Mouse (Mus musculus): ENCODE measurements around the gene Abhd16a.

The Abhd16a gene

GRCm38 (mm10) chr17:35060071-35060470, 29.0 kb upstream of the Abhd16a start:
- DNase-seq (ENCODE audit: low spot score in 2 of 2): no peak

- no peak for DNase-seq (ENCODE audit: low spot score in 2 of 2)
These were observed 28.2 kb upstream of the Abhd16a start for GRCm38 (mm10) chr17:35060737-35061297.

- DNase-seq (ENCODE audit: low spot score in 2 of 2): no peak
These were observed 27.8 kb upstream of the Abhd16a start for GRCm38 (mm10) chr17:35061299-35061698.

DNA sequence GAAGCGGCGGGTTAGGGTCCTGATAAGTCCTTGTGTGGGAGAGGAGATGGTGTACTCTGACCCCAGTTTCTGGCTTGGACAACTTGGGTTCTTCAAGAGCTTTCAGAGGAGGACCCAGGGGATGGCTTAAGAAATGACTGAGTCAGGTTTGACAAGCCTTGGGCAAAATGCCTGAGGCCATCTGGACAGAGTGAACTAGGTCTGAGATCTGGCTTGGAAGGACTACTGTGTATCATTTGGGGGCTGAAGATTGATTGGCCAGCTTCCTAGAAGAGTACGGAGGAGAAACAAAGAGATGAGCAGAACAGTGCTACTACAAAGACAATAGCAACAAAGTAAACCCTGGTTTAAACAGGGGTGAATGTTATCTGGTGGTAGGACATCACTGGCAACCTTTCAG, 25.6 kb upstream of the Abhd16a start:
- DNase-seq (ENCODE audit: low spot score in 2 of 2): no peak

DNA sequence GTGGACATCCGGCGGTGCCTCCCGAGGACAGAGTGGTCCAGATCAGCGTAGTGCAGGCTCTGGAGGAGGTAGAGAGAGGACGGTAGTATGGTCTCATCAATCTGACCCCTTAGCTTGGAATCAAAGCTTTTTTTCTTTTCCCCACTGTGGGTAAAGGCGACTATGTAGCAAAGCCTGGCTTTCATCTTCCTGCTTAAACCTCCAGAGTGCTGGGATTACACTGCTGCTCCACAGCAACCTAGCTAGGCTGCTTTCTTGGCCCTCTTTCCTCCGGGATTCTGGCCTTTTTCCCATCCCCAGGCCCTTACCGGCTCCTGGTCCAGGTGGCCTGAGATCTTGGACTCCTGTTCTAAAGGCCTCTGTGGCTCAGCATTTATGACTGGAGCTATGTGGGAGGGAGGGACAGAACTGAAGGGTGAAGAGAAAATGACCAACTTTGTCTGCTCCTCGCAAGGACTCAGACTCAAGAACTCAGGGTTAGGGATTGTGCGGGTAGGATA, 24.6 kb upstream of the Abhd16a start:
- no peak for DNase-seq (ENCODE audit: low spot score in 2 of 2)

GRCm38 (mm10) chr17:35064951-35065947, 23.8 kb upstream of the Abhd16a start, which contains the start of gene Ly6g6c:
Gene Ly6g6c (plus strand): TSS chr17:35065388.
- DNase-seq (ENCODE audit: low spot score in 2 of 2): no peak

DNA sequence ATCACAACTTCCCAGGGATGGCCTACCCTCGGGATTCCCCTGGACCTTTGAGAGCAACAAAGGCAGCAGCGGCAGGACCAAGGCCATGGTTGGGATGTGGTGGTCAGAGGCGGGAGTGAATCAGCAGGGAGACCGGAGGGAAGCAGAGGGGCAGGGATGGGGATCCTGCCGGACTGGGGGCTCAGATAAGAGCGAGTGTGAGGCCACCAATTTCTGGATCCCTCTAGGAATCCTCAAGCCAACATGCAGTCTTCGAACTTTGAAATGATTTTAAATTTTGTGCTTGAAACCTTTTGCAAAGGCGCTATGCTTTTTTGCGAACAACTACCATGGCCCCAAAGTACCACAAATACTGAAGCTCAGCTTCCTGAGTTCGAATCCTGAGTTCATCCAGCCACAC, 23.0 kb upstream of the Abhd16a start, which contains the start of gene Mpig6b:
TSS of gene Mpig6b (minus strand) at position 101 of the 400 bp plus-strand sequence.
- no peak for DNase-seq (ENCODE audit: low spot score in 2 of 2)

DNA sequence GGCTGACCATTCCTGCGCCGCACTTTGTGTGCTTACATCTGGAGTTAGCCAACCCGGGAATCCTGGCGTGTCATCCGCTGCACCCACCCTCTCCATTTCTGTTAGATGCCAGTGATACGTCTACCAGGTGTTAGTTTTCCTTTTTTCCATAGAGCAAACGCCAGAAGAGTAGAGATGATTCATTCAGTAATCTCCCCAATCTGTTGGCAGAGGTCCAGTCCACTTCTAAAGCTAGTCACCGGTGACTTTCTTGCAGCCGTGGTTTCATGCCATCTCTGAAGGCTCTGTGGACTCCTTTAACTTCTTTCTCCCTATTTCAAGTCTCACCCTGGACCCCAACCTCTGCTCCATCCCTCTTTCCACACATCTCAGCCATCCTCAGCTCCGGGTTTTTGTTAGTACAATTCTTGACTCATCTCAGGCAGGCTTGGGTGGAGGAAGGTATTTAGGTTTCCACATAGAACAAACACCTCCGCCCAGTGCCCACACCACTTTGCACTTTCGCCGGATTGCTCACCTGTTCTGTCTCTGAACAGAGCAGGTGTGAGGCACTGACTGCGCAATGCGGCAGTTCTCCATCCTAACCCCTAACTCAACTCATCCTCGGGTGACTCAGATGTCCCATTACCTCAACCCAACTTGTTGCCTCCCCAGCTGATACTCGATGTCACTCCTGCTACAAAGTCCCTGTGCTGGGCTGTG, 20.7 kb upstream of the Abhd16a start:
- no peak for DNase-seq (ENCODE audit: low spot score in 2 of 2)

DNA sequence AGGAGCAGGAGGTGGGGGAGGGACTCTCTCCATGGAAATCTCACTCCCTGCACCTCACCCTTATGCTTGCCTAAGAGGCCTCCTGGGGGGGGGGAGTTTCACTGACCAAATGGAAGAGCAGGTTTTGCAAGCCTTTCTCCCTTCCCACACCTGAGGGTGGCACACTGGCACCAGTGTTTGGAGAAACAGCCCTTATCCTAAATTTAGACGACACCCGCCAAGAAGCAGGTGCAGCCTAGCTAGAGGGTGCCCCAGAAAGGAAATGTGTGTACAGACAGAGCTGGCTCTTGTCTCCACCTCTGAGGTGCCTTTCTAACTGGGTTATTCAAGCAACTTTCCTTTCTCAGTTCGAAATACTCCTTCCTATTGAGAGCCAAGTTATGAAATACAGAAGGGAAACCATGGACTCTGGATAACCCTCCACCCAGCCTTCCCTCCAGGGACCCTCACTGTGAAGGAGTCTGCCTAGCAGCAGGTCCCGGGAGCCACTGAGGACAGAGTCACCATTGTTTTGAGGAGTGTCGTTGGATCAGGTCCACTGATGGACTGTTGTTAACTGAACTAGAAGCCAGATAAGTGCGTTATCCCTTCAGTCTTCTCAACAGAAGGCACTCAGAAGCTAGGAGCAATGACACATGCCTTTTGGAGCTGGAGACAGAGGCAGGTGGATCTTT, 18.4 kb upstream of the Abhd16a start:
- no peak for DNase-seq (ENCODE audit: low spot score in 2 of 2)

DNA sequence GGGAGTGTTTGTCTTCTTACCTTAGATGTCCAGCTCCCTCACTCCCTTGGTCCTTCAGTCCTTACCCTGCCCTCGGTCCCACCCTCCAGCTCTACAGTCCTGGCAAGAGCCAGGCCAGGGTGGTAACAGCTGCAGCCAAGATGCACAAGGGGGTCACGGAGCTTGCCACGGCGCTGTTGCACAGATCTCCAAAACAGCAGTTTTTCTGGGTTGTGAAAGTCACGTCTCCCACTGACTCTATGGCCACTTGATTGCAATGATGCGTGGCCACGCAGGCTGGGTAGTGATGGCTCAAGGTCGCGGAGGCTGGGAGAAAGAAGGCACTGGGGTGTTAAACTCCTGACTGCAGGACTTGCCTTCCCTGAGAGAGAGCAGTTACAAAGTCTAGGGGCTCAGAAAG, 17.6 kb upstream of the Abhd16a start:
- DNase-seq (ENCODE audit: low spot score in 2 of 2): no peak

DNA sequence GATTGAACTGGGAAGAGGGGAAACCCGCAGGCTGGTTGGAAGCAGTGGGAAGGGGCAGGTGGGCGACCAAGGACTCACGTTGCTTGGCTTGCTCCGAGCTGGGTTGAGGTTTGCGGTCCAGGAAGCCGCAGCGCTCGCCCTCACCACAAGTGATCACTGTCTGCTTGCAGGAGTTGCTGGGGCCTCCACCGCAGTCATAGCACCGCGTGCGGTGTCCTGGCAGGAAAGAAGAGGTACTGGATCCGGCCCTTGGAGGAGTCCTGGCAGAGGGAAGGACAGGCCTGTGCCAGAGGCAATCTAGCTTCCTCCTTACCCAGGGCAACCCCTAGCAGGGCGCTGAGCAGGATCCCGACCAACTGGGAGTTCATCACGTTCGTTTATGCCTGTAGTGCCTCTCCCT, 15.0 kb upstream of the Abhd16a start:
- no peak for DNase-seq (ENCODE audit: low spot score in 2 of 2)

DNA sequence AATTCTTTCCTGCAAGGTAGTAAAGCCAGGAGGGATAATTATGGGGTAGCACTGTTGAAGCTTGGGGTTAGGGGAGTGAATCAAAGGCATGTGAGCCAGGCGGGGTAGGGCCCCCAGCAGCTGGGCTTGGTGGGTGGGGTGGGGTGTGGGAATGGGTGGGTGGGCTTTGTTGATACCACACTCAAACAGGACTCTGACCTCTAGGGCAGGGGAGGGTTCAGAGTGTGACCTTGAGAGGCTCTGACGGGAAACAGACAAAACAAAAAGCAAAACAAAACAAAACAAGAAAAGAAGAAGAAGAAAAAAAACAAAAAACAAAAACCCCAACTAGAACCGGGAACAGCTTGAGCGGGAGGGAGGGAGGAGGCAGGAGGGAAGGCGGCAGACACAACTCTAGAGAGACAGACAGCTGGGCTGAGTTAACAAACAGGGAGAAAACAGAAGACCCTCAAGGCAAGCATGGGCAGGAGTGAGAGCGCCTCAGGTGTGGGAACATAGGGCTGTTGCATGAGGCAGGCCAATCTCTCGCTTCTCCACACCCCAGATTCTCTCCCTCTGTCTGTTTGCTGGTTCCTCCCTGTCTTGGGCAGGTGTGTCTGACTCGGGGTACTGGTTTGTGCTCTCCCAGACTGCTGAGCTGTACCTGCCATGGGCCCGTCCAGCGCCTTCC, 12.4 kb upstream of the Abhd16a start, which contains the start of gene Ly6g6e:
TSS of gene Ly6g6e (plus strand) at position 396 of the 670 bp plus-strand sequence.
- no peak for DNase-seq (ENCODE audit: low spot score in 2 of 2)

DNA sequence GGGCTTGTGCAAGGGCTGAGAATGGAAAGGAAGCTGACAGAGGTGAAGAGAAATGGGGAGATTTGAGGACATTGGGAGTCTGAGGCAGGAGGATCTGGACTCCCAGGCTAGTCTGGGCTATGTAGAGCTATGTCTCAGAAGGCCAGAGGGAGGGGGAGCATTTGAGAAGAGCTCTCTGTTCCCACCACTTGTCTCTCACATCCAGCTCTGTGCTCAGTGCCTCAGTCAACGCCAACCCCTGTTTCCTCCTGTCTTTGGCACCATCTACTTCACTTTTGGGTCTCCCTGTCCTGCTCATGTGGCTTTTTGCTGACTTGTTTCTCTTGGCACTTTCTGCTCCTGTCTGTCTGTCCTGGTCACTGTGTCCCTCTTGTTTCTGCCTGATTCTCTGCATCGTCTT, 11.8 kb upstream of the Abhd16a start:
- no peak for DNase-seq (ENCODE audit: low spot score in 2 of 2)

DNA sequence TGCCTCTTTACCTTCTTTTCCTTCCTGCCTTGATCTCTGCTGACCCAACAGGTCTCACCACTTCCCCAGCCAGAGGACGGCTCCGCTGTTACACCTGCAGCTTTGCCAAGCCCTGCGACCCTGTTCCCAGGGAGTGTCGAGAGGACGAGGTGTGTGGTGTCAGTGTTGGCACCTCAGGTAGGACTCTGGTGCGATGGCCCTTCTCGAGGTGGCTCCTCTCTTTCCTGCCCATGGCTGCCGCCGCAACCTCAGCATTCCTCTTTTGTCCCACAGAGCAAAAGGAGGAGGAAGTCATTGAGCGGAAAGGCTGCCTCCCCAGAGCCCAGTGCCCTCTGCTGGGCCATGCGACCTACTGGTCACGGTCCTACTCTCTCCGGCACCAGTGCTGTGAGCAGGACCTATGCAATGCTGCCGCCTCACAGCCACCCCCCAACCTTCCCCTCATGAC, 11.3 kb upstream of the Abhd16a start, which contains the start of gene Ly6g6d:
TSS of gene Ly6g6d (minus strand) at position 280 of the 448 bp plus-strand sequence.
- no peak for DNase-seq (ENCODE audit: low spot score in 2 of 2)

- no peak for DNase-seq (ENCODE audit: low spot score in 2 of 2)
These were observed 9.3 kb upstream of the Abhd16a start for GRCm38 (mm10) chr17:35079778-35080177.

DNA sequence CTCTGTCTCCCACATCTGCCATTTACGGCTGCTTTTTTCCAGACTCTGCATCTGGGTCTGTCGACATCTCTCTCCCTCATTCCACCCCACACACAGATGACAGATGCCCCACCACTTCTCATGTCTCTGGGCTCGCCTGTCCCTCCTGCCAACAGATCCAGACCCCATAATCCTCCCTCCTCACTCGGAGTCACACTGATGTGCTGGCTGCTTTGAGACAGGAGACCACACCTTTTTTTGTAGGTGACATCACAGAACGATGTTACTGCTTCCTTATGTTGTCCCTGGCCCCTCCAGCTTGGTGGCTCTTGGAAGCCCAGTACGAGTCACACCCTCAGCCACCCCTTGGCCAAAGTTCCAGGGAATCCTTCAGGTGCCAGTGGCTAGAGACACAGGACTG, 8.8 kb upstream of the Abhd16a start:
- no peak for DNase-seq (ENCODE audit: low spot score in 2 of 2)

GRCm38 (mm10) chr17:35080710-35081109, 8.4 kb upstream of the Abhd16a start:
- DNase-seq (ENCODE audit: low spot score in 2 of 2): no peak

- DNase-seq (ENCODE audit: low spot score in 2 of 2): no peak
These were observed 6.1 kb upstream of the Abhd16a start for GRCm38 (mm10) chr17:35082841-35083576.

GRCm38 (mm10) chr17:35083929-35084497, 5.0 kb upstream of the Abhd16a start:
- no peak for DNase-seq (ENCODE audit: low spot score in 2 of 2)

All from frontal cortex, postnatal 25 days (tissue).